Mouse (Mus musculus): Measurements from ENCODE around the gene Rnf166. TPM values are rescaled to one million over a fixed set of nuclear protein-coding genes. Genes with fewer than 3 reads are reported as not detected.

The Rnf166 gene
- polyA plus RNA-seq, 1 experiment from 2014 or later = 32.6 TPM

GRCm38 (mm10) chr8:122445203-122445602 lies 30.7 kb downstream of the Rnf166 start:
- Histone ChIP-seq H3K9ac (0 out of 2 replicates have a peak overlapping the region, but pooled peaks have one; percentile 82), H3K9me3 (ENCODE audit: control insufficient read depth, low read length) (no peaks in the 10 kb centered on the region), H3K27me3 (ENCODE audit: control insufficient read depth, insufficient read depth, low read length) (no peaks in the 10 kb centered on the region), H3K4me1 (replicated peaks; ENCODE audit: control insufficient read depth, insufficient read depth, low read length) (peaks cover 23% of the 10 kb centered on the region), H3K4me2 (replicated peaks) (peak overlapping the region; percentile 75), H3K36me3 (replicated peaks; ENCODE audit: control insufficient read depth, insufficient read depth) (no peaks in the 10 kb centered on the region), H3K4me3 (replicated peaks; ENCODE audit: low read length) (peak overlapping the region; percentile 74; the same call in 1 of the 2 replicates), H3K27ac (peak overlapping the region; percentile 95)
- DNase-seq (ENCODE audit: low spot score) (no peak), ATAC-seq (ENCODE audit: low FRiP score) (no peak)
- 68% methylated on average over 3 of the region's 3 CpGs for WGBS

GRCm38 (mm10) chr8:122444058-122444748 lies 31.7 kb downstream of the Rnf166 start:
- WGBS = 10% methylated on average over 19 of the region's 19 CpGs

GRCm38 (mm10) chr8:122443262-122444006 lies 32.4 kb downstream of the Rnf166 start, which contains the start of gene Mvd:
Mvd (minus strand) TSS chr8:122443422.
- Histone ChIP-seq H3K4me3 (replicated peaks; ENCODE audit: low read length) (peak within 1 kb of the TSS; percentile 74), H3K36me3 (replicated peaks; ENCODE audit: control insufficient read depth, insufficient read depth) (peaks cover 10% of the 10 kb centered on the region), H3K27me3 (ENCODE audit: control insufficient read depth, insufficient read depth, low read length) (no peaks in the 10 kb centered on the region), H3K4me2 (replicated peaks) (peak within 1 kb of the TSS; percentile 85), H3K27ac (peak within 1 kb of the TSS; percentile 95), H3K4me1 (replicated peaks; ENCODE audit: control insufficient read depth, insufficient read depth, low read length) (peaks cover 23% of the 10 kb centered on the region), H3K9me3 (ENCODE audit: control insufficient read depth, low read length) (no peaks in the 10 kb centered on the region), H3K9ac (peak within 1 kb of the TSS; percentile 82)
- ATAC-seq (ENCODE audit: low FRiP score) (peak; percentile 98), DNase-seq (ENCODE audit: low spot score) (peak; percentile 98)
- under 1% methylated on average over 47 of the region's 47 CpGs for WGBS

More at GRCm38 (mm10) chr8:122444058-122444748, 31.7 kb downstream of the Rnf166 start:
- Histone ChIP-seq H3K9ac (peak overlapping the region; percentile 82), H3K27ac (peak overlapping the region; percentile 95), H3K27me3 (ENCODE audit: control insufficient read depth, insufficient read depth, low read length) (no peaks in the 10 kb centered on the region), H3K4me2 (replicated peaks) (peak overlapping the region; percentile 75), H3K4me1 (replicated peaks; ENCODE audit: control insufficient read depth, insufficient read depth, low read length) (peaks cover 23% of the 10 kb centered on the region), H3K9me3 (ENCODE audit: control insufficient read depth, low read length) (no peaks in the 10 kb centered on the region), H3K36me3 (replicated peaks; ENCODE audit: control insufficient read depth, insufficient read depth) (peaks cover 3% of the 10 kb centered on the region), H3K4me3 (replicated peaks; ENCODE audit: low read length) (peak overlapping the region; percentile 74)
- DNase-seq (ENCODE audit: low spot score) (peak; percentile 86), ATAC-seq (ENCODE audit: low FRiP score) (peak; percentile 43)

GRCm38 (mm10) chr8:122442781-122443180 lies 33.1 kb downstream of the Rnf166 start:
- ATAC-seq (ENCODE audit: low FRiP score) (no peak), DNase-seq (ENCODE audit: low spot score) (no peak)
- H3K9ac ChIP-seq = peak overlapping the region; percentile 80
- peaks cover 17% of the 10 kb centered on the region for H3K36me3 ChIP-seq (replicated peaks; ENCODE audit: control insufficient read depth, insufficient read depth)
- peaks cover 23% of the 10 kb centered on the region for H3K4me1 ChIP-seq (replicated peaks; ENCODE audit: control insufficient read depth, insufficient read depth, low read length)
- under 1% methylated on average over 11 of the region's 12 CpGs for WGBS
- H3K27me3 ChIP-seq (ENCODE audit: control insufficient read depth, insufficient read depth, low read length) = no peaks in the 10 kb centered on the region
- H3K4me3 ChIP-seq (replicated peaks; ENCODE audit: low read length) = peak overlapping the region; percentile 74
- H3K9me3 ChIP-seq (ENCODE audit: control insufficient read depth, low read length) = no peaks in the 10 kb centered on the region
- peak overlapping the region; percentile 85 for H3K4me2 ChIP-seq (replicated peaks)
- H3K27ac ChIP-seq = peak overlapping the region; percentile 85

- Histone ChIP-seq H3K4me2 (replicated peaks) (peak overlapping the region; percentile 85), H3K4me1 (replicated peaks; ENCODE audit: control insufficient read depth, insufficient read depth, low read length) (peaks cover 23% of the 10 kb centered on the region), H3K4me3 (replicated peaks; ENCODE audit: low read length) (peak overlapping the region; percentile 74), H3K9me3 (ENCODE audit: control insufficient read depth, low read length) (no peaks in the 10 kb centered on the region), H3K27ac (peak overlapping the region; percentile 85), H3K27me3 (ENCODE audit: control insufficient read depth, insufficient read depth, low read length) (no peaks in the 10 kb centered on the region), H3K36me3 (replicated peaks; ENCODE audit: control insufficient read depth, insufficient read depth) (peaks cover 21% of the 10 kb centered on the region), H3K9ac (peak overlapping the region; percentile 80)
- DNase-seq (ENCODE audit: low spot score) (no peak), ATAC-seq (ENCODE audit: low FRiP score) (no peak)
- 14% methylated on average over 7 of the region's 7 CpGs for WGBS
Measured at GRCm38 (mm10) chr8:122442356-122442755, 33.5 kb downstream of the Rnf166 start.

- no peak for DNase-seq (ENCODE audit: low spot score)
- WGBS = 100% methylated on average over 1 of the region's 1 CpGs
- no peak overlapping the region for H3K27ac ChIP-seq
Measured at GRCm38 (mm10) chr8:122441326-122441725, 34.5 kb downstream of the Rnf166 start.

GRCm38 (mm10) chr8:122439336-122439735 lies 36.5 kb downstream of the Rnf166 start:
- Histone ChIP-seq H3K9me3 (ENCODE audit: control insufficient read depth, low read length) (no peaks in the 10 kb centered on the region), H3K36me3 (replicated peaks; ENCODE audit: control insufficient read depth, insufficient read depth) (peaks cover 49% of the 10 kb centered on the region), H3K4me1 (replicated peaks; ENCODE audit: control insufficient read depth, insufficient read depth, low read length) (peaks cover 10% of the 10 kb centered on the region; the same call in 1 of the 2 replicates), H3K4me2 (replicated peaks) (no peak overlapping the region), H3K4me3 (replicated peaks; ENCODE audit: low read length) (no peak overlapping the region), H3K27me3 (ENCODE audit: control insufficient read depth, insufficient read depth, low read length) (no peaks in the 10 kb centered on the region), H3K9ac (no peak overlapping the region), H3K27ac (no peak overlapping the region)
- 96% methylated on average over 16 of the region's 16 CpGs for WGBS
- DNase-seq (ENCODE audit: low spot score) (no peak), ATAC-seq (ENCODE audit: low FRiP score) (no peak)

More at GRCm38 (mm10) chr8:122441326-122441725, 34.5 kb downstream of the Rnf166 start:
- Histone ChIP-seq H3K4me3 (replicated peaks; ENCODE audit: low read length) (no peak overlapping the region), H3K4me2 (replicated peaks) (no peak overlapping the region), H3K36me3 (replicated peaks; ENCODE audit: control insufficient read depth, insufficient read depth) (peaks cover 30% of the 10 kb centered on the region), H3K9ac (no peak overlapping the region), H3K9me3 (ENCODE audit: control insufficient read depth, low read length) (no peaks in the 10 kb centered on the region), H3K27me3 (ENCODE audit: control insufficient read depth, insufficient read depth, low read length) (no peaks in the 10 kb centered on the region), H3K4me1 (replicated peaks; ENCODE audit: control insufficient read depth, insufficient read depth, low read length) (peaks cover 23% of the 10 kb centered on the region)
- ATAC-seq (ENCODE audit: low FRiP score) = no peak

- peaks cover 10% of the 10 kb centered on the region; the same call in 1 of the 2 replicates for H3K4me1 ChIP-seq (replicated peaks; ENCODE audit: control insufficient read depth, insufficient read depth, low read length)
- peaks cover 61% of the 10 kb centered on the region for H3K36me3 ChIP-seq (replicated peaks; ENCODE audit: control insufficient read depth, insufficient read depth)
Measured at GRCm38 (mm10) chr8:122437708-122438331, 38.0 kb downstream of the Rnf166 start.

More at GRCm38 (mm10) chr8:122437708-122438331, 38.0 kb downstream of the Rnf166 start:
- DNase-seq (ENCODE audit: low spot score) (no peak), ATAC-seq (ENCODE audit: low FRiP score) (no peak)
- Histone ChIP-seq H3K9me3 (ENCODE audit: control insufficient read depth, low read length) (no peaks in the 10 kb centered on the region), H3K27ac (no peak overlapping the region), H3K27me3 (ENCODE audit: control insufficient read depth, insufficient read depth, low read length) (peaks cover 3% of the 10 kb centered on the region; the same call in 1 of the 2 replicates), H3K4me2 (replicated peaks) (no peak overlapping the region), H3K4me3 (replicated peaks; ENCODE audit: low read length) (no peak overlapping the region), H3K9ac (no peak overlapping the region)
- 94% methylated on average over 13 of the region's 13 CpGs for WGBS

Measured in hindbrain, embryonic 14.5 days (tissue).